13 mouse cellular contexts compared by ENCODE assay signal in genomic region chr6:125067571-125067995, GRCm38 (mm10). TPM values are rescaled to one million over a fixed set of nuclear protein-coding genes. Genes with fewer than 3 reads are reported as not detected.
DNase-seq lines count a peak whose midpoint lies in the region; ATAC-seq and TF ChIP-seq lines count a peak whose summit lies in the region.
"Had no signal": no experiment of that assay in that cellular context is flagged by ENCODE, and none has a peak within 500 bp of the region (broad histone marks: within the 10 kb centered on the region; RNA-seq: fewer than 3 reads in every experiment).

Lpar5 (plus strand) TSS chr6:125067920.

- peak within 1 kb of the TSS; percentile 35; the same call in 1 of the 2 replicates for H3K9ac ChIP-seq in liver, embryonic 12.5 days
- H3K9ac ChIP-seq: forebrain, postnatal 0 days had no signal

- H3K27me3 ChIP-seq in thymus, adult 2 months (ENCODE audit: control insufficient read depth, insufficient read depth, low read length) = no peaks in the 10 kb centered on the region
- H3K27me3 ChIP-seq in liver, embryonic 12.5 days (replicated peaks) = no peaks in the 10 kb centered on the region; the same call in 1 of the 2 replicates

- no peak for ATAC-seq in liver, embryonic 12.5 days
- ATAC-seq in erythroid progenitor cell, adult 5-6 weeks (replicated peaks; ENCODE audit: low FRiP score, poor library complexity, severe bottlenecking) = no peak
- ATAC-seq: forebrain, postnatal 0 days had no signal

- no peak for TF ChIP-seq CTCF in thymus, adult 2 months (IDR thresholded peaks at IDR 0.05; ENCODE audit: borderline replicate concordance, control insufficient read depth, extremely low read depth, insufficient read depth, low read length, poor library complexity)

- H3K27ac ChIP-seq in thymus, adult 2 months (ENCODE audit: control insufficient read depth, insufficient read depth, low read length) = no peak within 1 kb of the TSS
- H3K27ac ChIP-seq in liver, embryonic 12.5 days = no peak within 1 kb of the TSS
- H3K27ac ChIP-seq: midbrain, embryonic 10.5 days had no signal

- no peaks in the 10 kb centered on the region for H3K9me3 ChIP-seq in liver, embryonic 12.5 days (replicated peaks)
- H3K9me3 ChIP-seq: midbrain, embryonic 10.5 days had no signal

- no peaks in the 10 kb centered on the region for H3K36me3 ChIP-seq in thymus, adult 2 months (ENCODE audit: control insufficient read depth, insufficient read depth, low read length)
- H3K36me3 ChIP-seq in liver, embryonic 12.5 days = no peaks in the 10 kb centered on the region
- H3K36me3 ChIP-seq: midbrain, embryonic 10.5 days had no signal

- 76% methylated on average over 8 of the region's 8 CpGs for WGBS in thymus, adult 2 months
- 41% methylated on average over 8 of the region's 8 CpGs for WGBS in liver, embryonic 12.5 days (ENCODE audit: insufficient replicate concordance)

- no peak for DNase-seq in thymus, adult 2 months
- DNase-seq in thymus, postnatal 10 days (ENCODE audit: low spot score in 2 of 2) = no peak
- DNase-seq in ZHBTc4 (ENCODE audit: low read depth, low spot score) = peak; percentile 78
- no peak for DNase-seq in gastrocnemius, postnatal 4 days (ENCODE audit: low spot score in 2 of 2)
- DNase-seq in right cerebral cortex, postnatal 36 days (ENCODE audit: low spot score in 2 of 2) = no peak
- DNase-seq: adrenal gland, adult 8-10 months; cerebellum, adult 11 months; forebrain, postnatal 0 days; heart, postnatal 14 days; kidney, adult 2 months had no signal

- no peak within 1 kb of the TSS for H3K4me3 ChIP-seq in thymus, adult 2 months (ENCODE audit: control insufficient read depth, insufficient read depth, low read length)
- H3K4me3 ChIP-seq in liver, embryonic 12.5 days = no peak within 1 kb of the TSS
- H3K4me3 ChIP-seq: midbrain, embryonic 10.5 days had no signal

- H3K4me2 ChIP-seq in liver, embryonic 12.5 days = peak within 1 kb of the TSS; percentile 39

- H3K4me1 ChIP-seq in thymus, adult 2 months (replicated peaks; ENCODE audit: control insufficient read depth, insufficient read depth, low read length) = peaks cover 14% of the 10 kb centered on the region
- H3K4me1 ChIP-seq in liver, embryonic 12.5 days = peaks cover 58% of the 10 kb centered on the region

- TF ChIP-seq POLR2A in thymus, adult 2 months (IDR thresholded peaks at IDR 0.05; ENCODE audit: control insufficient read depth, extremely low read depth, insufficient read depth, low read length, poor library complexity) = no peak

RNA-seq across cellular contexts. Expression of gene Lpar5, which starts in this region (rescaled TPM):
- 35.7 and 40.0 TPM in 2 replicates for polyA plus RNA-seq in thymus, adult 2 months (2012; rRNA removed)
- 1.9 and 2.2 TPM in 2 replicates for polyA plus RNA-seq in liver, embryonic 12.5 days (2016; fragmentation: Nextera tagmentation; extraction: Ambion mirVana)
- under 1 TPM; 0.20 to 0.31 TPM for total RNA-seq in gastrocnemius, postnatal 4 days (2021)
- 3.6 and 10.9 TPM in 2 replicates for total RNA-seq in erythroid progenitor cell, adult 5-6 weeks (2015; ENCODE audit: low replicate concordance)
- not detected in 2 replicates for total RNA-seq in erythroid progenitor cell, adult 5-6 weeks (2017; ENCODE audit: low replicate concordance)

Comparison
In these comparisons a context has a peak if more than half of its experiments do, and no peak if none do; other contexts are left out.
1. RNA of gene Lpar5 (polyA plus RNA-seq): 35.7 to 40.0 TPM in thymus, adult 2 months; 1.9 to 2.2 TPM in liver, embryonic 12.5 days; every median in the first group is over 10 times any median in the second.